Mouse (Mus musculus) midbrain, embryonic 14.5 days (tissue): ENCODE data around the gene Rpl19. TPM values are rescaled to one million over a fixed set of nuclear protein-coding genes. Genes with fewer than 3 reads are reported as not detected.

Experiments used
- ATAC-seq: fragments of 200-750 bp; cut with Nextera tagmentation; 2 replicates; pipeline ENCODE4 v1.8.0; 2017; ENCODE audit warnings: moderate number of reproducible peaks, moderate library complexity; ENCODE audit not compliant: low FRiP score, low TSS enrichment
- DNase-seq: peaks from one replicate; pipeline ENCODE4 v3.0.0-alpha.2; 2015
- H3K27ac ChIP-seq: fragments of 300-500 bp; sonication (generic); replicated peaks from 2 replicates; pipeline ENCODE4 v1.5.1; 2014; ENCODE audit warnings: mild to moderate bottlenecking, low read depth, low read length, moderate library complexity
- H3K27me3 ChIP-seq: fragments of 300-500 bp; sonication (generic); 2 replicates; pipeline ENCODE4 v1.6.1; 2014; ENCODE audit warnings: low read length, control low read depth, mixed read lengths; ENCODE audit not compliant: control insufficient read depth, insufficient read depth
- H3K36me3 ChIP-seq: fragments of 300-500 bp; sonication (generic); 2 replicates; pipeline ENCODE4 v1.6.1; 2014; ENCODE audit warnings: low read length, control low read depth; ENCODE audit not compliant: control insufficient read depth, insufficient read depth
- H3K4me1 ChIP-seq: fragments of 300-500 bp; sonication (generic); 2 replicates; pipeline ENCODE4 v1.6.1; 2014; ENCODE audit warnings: mild to moderate bottlenecking, antibody characterized with exemption, low read length, control low read depth; ENCODE audit not compliant: control insufficient read depth, insufficient read depth
- H3K4me2 ChIP-seq: fragments of 300-500 bp; sonication (generic); 2 replicates; pipeline ENCODE4 v1.6.1; 2014; ENCODE audit warnings: mild to moderate bottlenecking, low read length, moderate library complexity
- H3K4me3 ChIP-seq: fragments of 300-500 bp; sonication (generic); replicated peaks from 2 replicates; pipeline ENCODE4 v1.5.1; 2014; ENCODE audit warnings: low read depth, low read length
- H3K9ac ChIP-seq: fragments of 300-500 bp; sonication (generic); replicated peaks from 2 replicates; pipeline ENCODE4 v1.6.1; 2014; ENCODE audit warnings: mild to moderate bottlenecking, low read length, moderate library complexity
- H3K9me3 ChIP-seq: fragments of 300-500 bp; sonication (generic); 2 replicates; pipeline ENCODE4 v1.6.1; 2016; ENCODE audit warnings: low read length, control low read depth, mixed read lengths; ENCODE audit not compliant: control insufficient read depth
- WGBS: fragments of 180-500 bp; shearing (Covaris S2); extraction: QIAGEN DNeasy Blood & Tissue Kit; methylation state at CpG from one replicate; pipeline ENCODE4 v1.1.7; 2014; 5-methylcytosine and 5-hydroxymethylcytosine counted together
- polyA plus RNA-seq: library from polyadenylated mRNA; unstranded; fragments of >200 nt; fragmentation: Nextera tagmentation; extraction: Ambion mirVana; gene quantifications from 2 replicates; pipeline ENCODE4 v1.2.1, GENCODE M21; 2014

Gene Rpl19
- polyA plus RNA-seq, 1 experiment from 2014 or later: 685 TPM

GRCm38 (mm10) chr11:98003171-98003671 is 23.3 kb upstream of the Rpl19 start:
- no peak overlapping the region; the same call in 1 of the 2 replicates for H3K27ac ChIP-seq
- DNase-seq (peak; percentile 41), ATAC-seq (no peak)
- no peak overlapping the region for H3K4me3 ChIP-seq
- no peak overlapping the region for H3K4me2 ChIP-seq
- H3K9me3 ChIP-seq: no peaks in the 10 kb centered on the region
- H3K27me3 ChIP-seq: no peaks in the 10 kb centered on the region
- WGBS: 40% methylated on average over 17 of the region's 17 CpGs
- no peak overlapping the region for H3K9ac ChIP-seq
- 0 out of 2 replicates have a peak, but pooled peaks cover 5% of the 10 kb centered on the region for H3K4me1 ChIP-seq
- peaks cover 53% of the 10 kb centered on the region for H3K36me3 ChIP-seq

- Histone ChIP-seq H3K36me3 (peaks cover 63% of the 10 kb centered on the region), H3K9ac (no peak overlapping the region), H3K4me2 (no peak overlapping the region), H3K27ac (no peak overlapping the region), H3K4me1 (0 out of 2 replicates have a peak, but pooled peaks cover 5% of the 10 kb centered on the region), H3K4me3 (no peak overlapping the region), H3K9me3 (no peaks in the 10 kb centered on the region), H3K27me3 (no peaks in the 10 kb centered on the region)
- ATAC-seq (no peak), DNase-seq (peak; percentile 40)
- 80% methylated on average over 8 of the region's 8 CpGs for WGBS
These were observed 22.3 kb upstream of the Rpl19 start for GRCm38 (mm10) chr11:98004161-98004560.

GRCm38 (mm10) chr11:98005076-98005475 is 21.4 kb upstream of the Rpl19 start:
- WGBS: 53% methylated on average over 13 of the region's 13 CpGs
- Histone ChIP-seq H3K27me3 (no peaks in the 10 kb centered on the region), H3K36me3 (peaks cover 72% of the 10 kb centered on the region), H3K9ac (no peak overlapping the region), H3K4me3 (no peak overlapping the region), H3K27ac (no peak overlapping the region), H3K4me2 (no peak overlapping the region), H3K4me1 (0 out of 2 replicates have a peak, but pooled peaks cover 5% of the 10 kb centered on the region), H3K9me3 (no peaks in the 10 kb centered on the region)
- ATAC-seq (no peak), DNase-seq (no peak)

GRCm38 (mm10) chr11:98005686-98006085 is 20.8 kb upstream of the Rpl19 start:
- WGBS: 88% methylated on average over 10 of the region's 10 CpGs
- H3K27ac ChIP-seq: no peak overlapping the region
- H3K27me3 ChIP-seq: no peaks in the 10 kb centered on the region
- no peak overlapping the region for H3K4me3 ChIP-seq
- no peak overlapping the region for H3K9ac ChIP-seq
- no peak for ATAC-seq
- H3K4me2 ChIP-seq: no peak overlapping the region
- no peaks in the 10 kb centered on the region for H3K9me3 ChIP-seq
- no peak for DNase-seq
- peaks cover 78% of the 10 kb centered on the region for H3K36me3 ChIP-seq
- 0 out of 2 replicates have a peak, but pooled peaks cover 5% of the 10 kb centered on the region for H3K4me1 ChIP-seq

GRCm38 (mm10) chr11:98008087-98008486 is 18.4 kb upstream of the Rpl19 start:
- no peak overlapping the region for H3K27ac ChIP-seq
- 0 out of 2 replicates have a peak, but pooled peaks cover 3% of the 10 kb centered on the region for H3K4me1 ChIP-seq
- peaks cover 94% of the 10 kb centered on the region for H3K36me3 ChIP-seq
- no peak overlapping the region for H3K4me2 ChIP-seq
- H3K9ac ChIP-seq: no peak overlapping the region
- no peak for DNase-seq
- no peaks in the 10 kb centered on the region for H3K27me3 ChIP-seq
- no peak overlapping the region for H3K4me3 ChIP-seq
- 83% methylated on average over 11 of the region's 11 CpGs for WGBS
- H3K9me3 ChIP-seq: no peaks in the 10 kb centered on the region
- no peak for ATAC-seq

- ATAC-seq: no peak
- Histone ChIP-seq H3K4me1 (no peaks in the 10 kb centered on the region), H3K9ac (no peak overlapping the region), H3K36me3 (peaks cover 91% of the 10 kb centered on the region), H3K27me3 (no peaks in the 10 kb centered on the region), H3K9me3 (no peaks in the 10 kb centered on the region), H3K27ac (no peak overlapping the region), H3K4me2 (no peak overlapping the region), H3K4me3 (no peak overlapping the region)
- no peak for DNase-seq
- 58% methylated on average over 9 of the region's 9 CpGs for WGBS
These were observed 14.8 kb upstream of the Rpl19 start for GRCm38 (mm10) chr11:98011716-98012115.

- no peaks in the 10 kb centered on the region for H3K9me3 ChIP-seq
- no peak for ATAC-seq
- no peak for DNase-seq
- H3K4me1 ChIP-seq: no peaks in the 10 kb centered on the region
- peaks cover 91% of the 10 kb centered on the region for H3K36me3 ChIP-seq
- no peak overlapping the region for H3K27ac ChIP-seq
- no peak overlapping the region for H3K4me2 ChIP-seq
- 84% methylated on average over 10 of the region's 10 CpGs for WGBS
- H3K27me3 ChIP-seq: no peaks in the 10 kb centered on the region
- no peak overlapping the region for H3K9ac ChIP-seq
- H3K4me3 ChIP-seq: no peak overlapping the region
These were observed 13.7 kb upstream of the Rpl19 start for GRCm38 (mm10) chr11:98012831-98013230.

- H3K36me3 ChIP-seq: peaks cover 69% of the 10 kb centered on the region
- H3K27me3 ChIP-seq: no peaks in the 10 kb centered on the region
- no peak overlapping the region for H3K9ac ChIP-seq
- H3K4me1 ChIP-seq: peaks cover 30% of the 10 kb centered on the region
- ATAC-seq (no peak), DNase-seq (no peak)
- H3K9me3 ChIP-seq: no peaks in the 10 kb centered on the region
- H3K4me3 ChIP-seq: no peak overlapping the region
- H3K4me2 ChIP-seq: no peak overlapping the region
- WGBS: 96% methylated on average over 5 of the region's 5 CpGs
- no peak overlapping the region for H3K27ac ChIP-seq
These were observed 10.3 kb upstream of the Rpl19 start for GRCm38 (mm10) chr11:98016177-98016576.

- Histone ChIP-seq H3K36me3 (peaks cover 63% of the 10 kb centered on the region), H3K4me3 (no peak overlapping the region), H3K4me1 (peaks cover 33% of the 10 kb centered on the region), H3K27ac (no peak overlapping the region), H3K4me2 (no peak overlapping the region), H3K9ac (no peak overlapping the region), H3K27me3 (no peaks in the 10 kb centered on the region), H3K9me3 (no peaks in the 10 kb centered on the region)
- ATAC-seq (no peak), DNase-seq (no peak)
- 81% methylated on average over 4 of the region's 4 CpGs for WGBS
These were observed 9.7 kb upstream of the Rpl19 start for GRCm38 (mm10) chr11:98016824-98017223.
